Mouse (Mus musculus) kidney, embryonic 15.5 days (tissue): Measurements from ENCODE around the gene Gm5624. TPM values are rescaled to one million over a fixed set of nuclear protein-coding genes. Genes with fewer than 3 reads are reported as not detected.
"Not testable (repeated sequence)": the region's sequence is repeated elsewhere in the genome, so short reads cannot be mapped to it uniquely, and the experiment has no call there.

Experiments
- ATAC-seq: fragments of 200-750 bp; cut with Nextera tagmentation; replicated peaks from 2 replicates; pipeline ENCODE4 v1.8.0; 2017; ENCODE audit warnings: moderate TSS enrichment; ENCODE audit not compliant: low FRiP score
- H3K27ac ChIP-seq: fragments of 300-500 bp; sonication (generic); 2 replicates; pipeline ENCODE4 v1.5.1; 2015; ENCODE audit warnings: mild to moderate bottlenecking, inconsistent platforms
- H3K27me3 ChIP-seq: fragments of 300-500 bp; sonication (generic); 2 replicates; pipeline ENCODE4 v1.6.1; 2015; ENCODE audit warnings: inconsistent platforms
- H3K36me3 ChIP-seq: fragments of 300-500 bp; sonication (generic); 2 replicates; pipeline ENCODE4 v1.6.1; 2015; ENCODE audit warnings: inconsistent platforms
- H3K4me1 ChIP-seq: fragments of 300-500 bp; sonication (generic); 2 replicates; pipeline ENCODE4 v1.6.1; 2015; ENCODE audit warnings: inconsistent platforms
- H3K4me2 ChIP-seq: fragments of 300-500 bp; sonication (generic); 2 replicates; pipeline ENCODE4 v1.6.1; 2015; ENCODE audit warnings: moderate library complexity, mild to moderate bottlenecking, inconsistent platforms
- H3K4me3 ChIP-seq: fragments of 300-500 bp; sonication (generic); replicated peaks from 2 replicates; pipeline ENCODE4 v1.5.1; 2015; ENCODE audit warnings: mild to moderate bottlenecking, inconsistent platforms
- H3K9ac ChIP-seq: fragments of 300-500 bp; sonication (generic); 2 replicates; pipeline ENCODE4 v1.6.1; 2015; ENCODE audit warnings: mild to moderate bottlenecking, inconsistent platforms
- H3K9me3 ChIP-seq: fragments of 300-500 bp; sonication (generic); replicated peaks from 2 replicates; pipeline ENCODE4 v1.6.1; 2016; ENCODE audit warnings: inconsistent platforms
- WGBS: fragments of 180-500 bp; shearing (Covaris S2); methylation state at CpG from one replicate; pipeline ENCODE4 v1.1.7; 2015; ENCODE audit warnings: mixed read lengths; 5-methylcytosine and 5-hydroxymethylcytosine counted together
- polyA plus RNA-seq: library from polyadenylated mRNA; unstranded; fragments of >200 nt; fragmentation: Nextera tagmentation; extraction: Ambion mirVana; gene quantifications from 2 replicates; pipeline ENCODE4 v1.2.1, GENCODE M21; 2015

Gm5624 gene
- not detected in 2 replicates for polyA plus RNA-seq

DNA sequence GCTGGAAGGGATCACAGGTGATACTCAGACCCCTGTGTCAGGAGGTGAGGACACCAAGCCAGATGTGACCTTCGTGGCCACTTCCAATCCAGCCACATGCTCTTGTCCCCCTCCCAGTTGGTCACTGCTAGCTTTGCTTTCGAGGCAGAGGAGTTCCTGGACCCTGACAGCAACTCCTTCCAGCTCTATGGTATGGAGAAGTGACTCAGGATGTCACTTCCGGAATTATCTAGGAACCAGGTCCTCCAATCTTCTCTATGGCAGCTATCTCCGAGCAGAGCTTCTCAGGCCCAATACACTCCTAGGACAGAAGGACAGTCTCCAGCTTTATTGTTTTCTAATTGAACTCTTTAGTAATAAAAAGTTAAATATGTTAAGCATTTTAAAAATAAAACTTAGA lies at the start of gene Gm5624:
TSS of gene Gm5624 (minus strand) at position 202 of the 400 bp plus-strand sequence.
- ATAC-seq, H3K4me3 ChIP-seq, H3K4me2 ChIP-seq, H3K9me3 ChIP-seq, H3K9ac ChIP-seq, H3K27ac ChIP-seq, H3K27me3 ChIP-seq, H3K36me3 ChIP-seq, H3K4me1 ChIP-seq: not testable (repeated sequence)
- WGBS: 74% methylated on average over 4 of the region's 4 CpGs

DNA sequence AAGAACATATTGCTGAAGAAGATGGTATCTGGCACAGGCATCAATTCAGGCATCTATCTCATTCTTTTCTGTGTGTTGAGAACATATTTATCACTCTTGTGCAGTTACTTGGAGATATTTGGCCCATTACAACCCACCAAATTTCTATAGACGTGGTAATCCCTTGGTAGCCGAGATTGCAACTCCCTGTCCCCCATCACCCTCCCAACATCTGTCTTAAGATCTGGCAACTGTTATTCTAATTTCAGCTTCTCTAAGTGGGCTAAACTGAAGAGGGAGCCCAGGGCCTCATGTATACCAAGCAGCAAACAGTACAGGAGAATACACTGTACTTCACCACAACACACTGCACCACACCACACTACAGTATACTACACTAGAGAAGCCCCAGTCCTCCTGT lies 36.0 kb downstream of the Gm5624 start:
- ATAC-seq, H3K9ac ChIP-seq, H3K9me3 ChIP-seq, H3K4me1 ChIP-seq, H3K27me3 ChIP-seq, H3K4me2 ChIP-seq, H3K36me3 ChIP-seq, H3K27ac ChIP-seq, H3K4me3 ChIP-seq: not testable (repeated sequence)
- WGBS: 84% methylated on average over 2 of the region's 2 CpGs

DNA sequence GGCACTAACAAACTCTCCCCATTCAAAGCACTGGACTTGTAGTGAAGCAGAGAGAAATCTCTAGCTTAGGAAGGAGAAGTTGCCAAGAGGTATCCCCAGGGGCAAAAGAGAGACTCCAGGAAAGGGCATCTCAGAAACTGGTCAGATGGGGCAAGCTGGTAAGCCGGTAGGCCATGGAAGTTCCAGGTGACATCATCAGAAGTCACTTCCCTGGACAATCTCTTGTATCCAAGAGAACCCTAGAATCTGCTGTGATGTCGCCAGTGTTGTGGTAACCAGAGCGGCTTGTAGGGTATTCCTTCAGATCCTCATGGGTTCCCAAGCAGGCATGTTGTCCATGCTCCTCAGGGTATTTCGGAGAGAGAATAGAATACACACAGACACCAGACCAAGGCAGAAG lies 44.9 kb downstream of the Gm5624 start, which contains the start of gene Gm8247:
TSS of gene Gm8247 (plus strand) at position 301 of the 400 bp plus-strand sequence.
- not testable (repeated sequence) for H3K9me3 ChIP-seq, H3K4me1 ChIP-seq, H3K27me3 ChIP-seq, H3K4me2 ChIP-seq, H3K27ac ChIP-seq, ATAC-seq, H3K4me3 ChIP-seq, H3K36me3 ChIP-seq, H3K9ac ChIP-seq
- WGBS: 94% methylated on average over 4 of the region's 4 CpGs

DNA sequence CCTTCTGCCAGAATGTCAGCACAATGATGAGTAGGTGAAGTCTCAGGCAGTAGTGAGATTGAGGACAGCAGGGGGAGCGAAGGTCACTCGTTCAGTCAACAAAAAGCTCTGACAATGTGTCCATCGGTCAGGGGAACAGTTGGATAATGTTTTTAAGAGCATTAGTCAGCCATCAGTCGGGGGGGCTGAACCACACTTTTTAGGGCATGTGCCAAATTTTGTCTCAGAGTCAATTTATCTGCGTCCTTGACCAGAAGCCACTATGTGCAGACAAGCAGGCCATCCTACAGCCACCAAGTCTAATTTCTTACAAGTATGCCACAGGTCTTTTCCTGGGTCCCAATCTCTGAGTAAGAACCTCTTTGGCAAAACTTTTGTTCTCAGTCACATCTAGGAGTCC lies 79.8 kb downstream of the Gm5624 start:
- not testable (repeated sequence) for H3K4me1 ChIP-seq, H3K27ac ChIP-seq, H3K9ac ChIP-seq, H3K4me3 ChIP-seq, H3K36me3 ChIP-seq, H3K9me3 ChIP-seq, H3K4me2 ChIP-seq, ATAC-seq, H3K27me3 ChIP-seq
- 91% methylated on average over 5 of the region's 5 CpGs for WGBS

DNA sequence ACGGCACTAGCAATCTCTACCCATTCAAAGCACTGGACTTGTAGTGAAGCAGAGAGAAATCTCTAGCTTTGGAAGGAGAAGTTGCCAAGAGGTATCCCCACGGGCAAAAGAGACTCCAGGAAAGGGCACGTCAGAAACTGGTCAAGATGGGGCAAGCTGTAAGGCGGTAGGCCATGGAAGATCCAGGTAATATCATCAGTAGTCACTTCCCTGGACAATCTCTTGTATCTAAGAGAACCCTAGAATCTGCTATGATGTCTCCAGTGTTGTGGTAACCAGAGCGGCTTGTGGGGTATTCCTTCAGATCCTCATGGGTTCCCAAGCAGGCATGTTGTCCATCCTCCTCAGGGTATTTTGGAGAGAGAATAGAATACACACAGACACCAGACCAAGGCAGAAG lies 109.8 kb downstream of the Gm5624 start, which contains the start of gene Gm17093:
TSS of gene Gm17093 (plus strand) at position 301 of the 400 bp plus-strand sequence.
- H3K27ac ChIP-seq, H3K4me2 ChIP-seq: not testable (repeated sequence)
- 85% methylated on average over 5 of the region's 5 CpGs for WGBS

More for the DNA sequence above, 109.8 kb downstream of the Gm5624 start, which contains the start of gene Gm17093:
- not testable (repeated sequence) for H3K9me3 ChIP-seq, H3K4me1 ChIP-seq, H3K27me3 ChIP-seq, H3K9ac ChIP-seq, H3K4me3 ChIP-seq, ATAC-seq, H3K36me3 ChIP-seq

Other genes with a start within 250 kb of the Gm5624 start
- not detected in 2 replicates for gene Gm3371, start 217.2 kb downstream of the Gm5624 start, polyA plus RNA-seq
- not detected in 2 replicates for gene Gm8232, start 194.3 kb downstream of the Gm5624 start, polyA plus RNA-seq
- not detected in 2 replicates for gene BC061237, start 135.5 kb downstream of the Gm5624 start, polyA plus RNA-seq
- not detected in 2 replicates for gene Gm17093, start 109.7 kb downstream of the Gm5624 start, polyA plus RNA-seq
- gene Gm8247, start 44.8 kb downstream of the Gm5624 start, polyA plus RNA-seq: not detected in 2 replicates
- not detected in 2 replicates for gene Gm8257, start 78.5 kb upstream of the Gm5624 start, polyA plus RNA-seq
- gene Gm8267, start 122.4 kb upstream of the Gm5624 start, polyA plus RNA-seq: not detected in 2 replicates
- not detected in 2 replicates for gene Ptgdr, start 231.4 kb upstream of the Gm5624 start, polyA plus RNA-seq